Mouse (Mus musculus) heart, embryonic 13.5 days (tissue): ENCODE results near the gene Prtg. TPM values are rescaled to one million over a fixed set of nuclear protein-coding genes. Genes with fewer than 3 reads are reported as not detected.
A peak's percentile ranks its signal among the peaks of the same experiment; 100 is the strongest.

ENCODE experiments used
- ATAC-seq: fragments of 200-750 bp; cut with Nextera tagmentation; 2 replicates; pipeline ENCODE4 v1.8.0; 2017; ENCODE audit warnings: moderate TSS enrichment; ENCODE audit not compliant: insufficient number of reproducible peaks, low FRiP score, low TSS enrichment; ENCODE audit errors: extremely low read depth
- H3K27ac ChIP-seq: fragments of 300-500 bp; sonication (generic); replicated peaks from 2 replicates; pipeline ENCODE4 v1.5.1; 2015; ENCODE audit warnings: moderate library complexity, mild to moderate bottlenecking, inconsistent platforms
- H3K27me3 ChIP-seq: fragments of 300-500 bp; sonication (generic); replicated peaks from 2 replicates; pipeline ENCODE4 v1.6.1; 2015; ENCODE audit warnings: mild to moderate bottlenecking, inconsistent platforms
- H3K36me3 ChIP-seq: fragments of 300-500 bp; sonication (generic); 2 replicates; pipeline ENCODE4 v1.6.1; 2015; ENCODE audit warnings: mild to moderate bottlenecking, inconsistent platforms
- H3K4me1 ChIP-seq: fragments of 300-500 bp; sonication (generic); 2 replicates; pipeline ENCODE4 v1.6.1; 2015; ENCODE audit warnings: inconsistent platforms
- H3K4me2 ChIP-seq: fragments of 300-500 bp; sonication (generic); 2 replicates; pipeline ENCODE4 v1.6.1; 2015; ENCODE audit warnings: inconsistent platforms, mild to moderate bottlenecking, moderate library complexity
- H3K4me3 ChIP-seq: fragments of 300-500 bp; sonication (generic); 2 replicates; pipeline ENCODE4 v1.5.1; 2015; ENCODE audit warnings: moderate library complexity, mild to moderate bottlenecking, inconsistent platforms
- H3K9ac ChIP-seq: fragments of 300-500 bp; sonication (generic); 2 replicates; pipeline ENCODE4 v1.6.1; 2015; ENCODE audit warnings: inconsistent platforms, mild to moderate bottlenecking, moderate library complexity
- H3K9me3 ChIP-seq: fragments of 300-500 bp; sonication (generic); 2 replicates; pipeline ENCODE4 v1.6.1; 2016; ENCODE audit warnings: inconsistent platforms
- WGBS: fragments of 180-500 bp; shearing (Covaris S2); methylation state at CpG from one replicate; pipeline ENCODE4 v1.1.7; 2015; ENCODE audit warnings: mixed read lengths; 5-methylcytosine and 5-hydroxymethylcytosine counted together
- polyA plus RNA-seq: library from polyadenylated mRNA; unstranded; fragments of >200 nt; fragmentation: Nextera tagmentation; extraction: Ambion mirVana; gene quantifications from 2 replicates; pipeline ENCODE4 v1.2.1, GENCODE M21; 2015

Gene Prtg
- polyA plus RNA-seq, 1 experiment from 2014 or later, result 0.92 TPM

DNA sequence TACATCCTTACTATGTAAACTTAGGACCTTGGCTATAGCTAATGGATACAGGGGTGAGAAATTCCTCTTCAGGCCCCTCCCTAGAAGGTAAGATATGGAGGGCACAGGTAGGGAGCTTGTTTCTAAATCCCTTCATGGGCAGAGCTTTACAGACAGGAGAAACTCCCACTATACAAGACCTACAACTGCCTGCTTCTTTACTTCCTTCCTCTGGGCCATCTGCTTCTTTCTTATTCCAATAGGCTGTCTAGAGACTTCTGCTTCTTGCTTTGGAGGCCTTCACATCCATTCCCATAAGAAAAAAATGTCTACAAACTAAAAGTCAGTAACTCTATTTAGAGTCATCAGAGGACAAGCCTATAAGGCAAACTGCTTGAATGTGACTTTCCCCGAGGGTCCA lies 18.9 kb upstream of the Prtg start:
- Histone ChIP-seq H3K4me1 (peaks cover 20% of the 10 kb centered on the region), H3K4me3 (no peak overlapping the region), H3K27ac (no peak overlapping the region), H3K27me3 (no peaks in the 10 kb centered on the region), H3K36me3 (no peaks in the 10 kb centered on the region), H3K9ac (no peak overlapping the region), H3K4me2 (no peak overlapping the region), H3K9me3 (no peaks in the 10 kb centered on the region)
- no peak for ATAC-seq
- 83% methylated on average over 1 of the region's 1 CpGs for WGBS

DNA sequence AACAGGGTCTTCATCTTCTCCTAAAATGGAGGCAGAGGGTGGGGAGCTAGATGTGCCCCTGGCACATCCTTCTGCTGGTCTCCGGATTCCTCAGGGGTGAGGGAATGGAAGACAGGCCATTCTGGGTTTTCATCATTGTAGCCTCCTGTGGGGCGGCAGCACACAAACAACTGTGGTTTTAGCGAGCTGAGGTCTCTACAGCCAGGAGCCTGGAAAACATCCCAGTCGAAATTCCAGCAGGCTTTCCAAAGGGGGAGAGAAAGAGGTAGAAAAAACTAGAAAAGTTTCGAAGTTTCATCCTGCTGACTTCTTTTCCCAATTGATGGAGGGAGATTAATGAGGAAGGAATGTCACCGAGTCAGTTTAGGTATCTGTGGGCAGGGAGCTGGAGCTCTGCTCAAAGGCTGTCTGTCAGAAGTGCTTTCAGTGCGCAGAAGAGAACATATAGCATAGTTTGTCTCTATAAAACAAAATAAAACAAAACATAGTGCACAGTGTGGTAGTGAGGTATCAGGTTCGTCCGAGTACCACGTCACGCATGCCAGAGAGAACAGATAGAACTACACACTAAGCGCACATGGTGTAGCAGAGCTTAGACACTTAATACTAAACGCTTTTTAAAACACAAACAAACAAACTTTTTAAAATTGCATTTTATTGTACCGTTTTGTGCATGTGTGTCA lies 16.0 kb upstream of the Prtg start:
- 43% methylated on average over 14 of the region's 14 CpGs for WGBS
- Histone ChIP-seq H3K4me1 (peaks cover 20% of the 10 kb centered on the region), H3K27me3 (no peaks in the 10 kb centered on the region), H3K36me3 (no peaks in the 10 kb centered on the region), H3K9ac (peak overlapping the region; percentile 15; the same call in 1 of the 2 replicates), H3K4me2 (peak overlapping the region; percentile 62), H3K27ac (peak overlapping the region; percentile 37; the same call in 1 of the 2 replicates), H3K4me3 (no peak overlapping the region; the same call in 1 of the 2 replicates), H3K9me3 (0 out of 2 replicates have a peak, but pooled peaks cover 3% of the 10 kb centered on the region)
- ATAC-seq, result no peak

DNA sequence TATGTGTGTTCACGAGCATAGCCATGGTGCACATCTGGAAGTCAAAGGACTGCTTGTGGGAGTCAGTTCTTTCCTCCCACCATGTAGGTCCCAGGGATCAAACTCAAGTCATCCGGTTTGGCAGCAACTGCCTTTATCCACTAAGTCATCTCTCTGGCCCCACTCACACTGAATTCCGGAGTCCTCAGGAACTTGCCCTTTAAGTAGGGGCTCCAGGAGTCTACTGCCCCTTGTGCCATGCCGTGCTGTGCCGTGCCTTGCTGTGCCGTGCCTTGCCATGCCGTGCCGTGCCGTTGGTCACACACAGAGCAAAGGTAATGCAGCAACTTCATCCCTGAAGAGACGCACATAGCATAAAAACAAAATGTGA lies 15.5 kb upstream of the Prtg start:
- Histone ChIP-seq H3K27ac (0 out of 2 replicates have a peak overlapping the region, but pooled peaks have one; percentile 0), H3K9ac (no peak overlapping the region), H3K4me3 (peak overlapping the region; percentile 20; the same call in 1 of the 2 replicates), H3K27me3 (no peaks in the 10 kb centered on the region), H3K4me1 (peaks cover 25% of the 10 kb centered on the region), H3K4me2 (peak overlapping the region; percentile 62), H3K9me3 (0 out of 2 replicates have a peak, but pooled peaks cover 3% of the 10 kb centered on the region), H3K36me3 (no peaks in the 10 kb centered on the region)
- WGBS, result 15% methylated on average over 10 of the region's 10 CpGs
- no peak for ATAC-seq

DNA sequence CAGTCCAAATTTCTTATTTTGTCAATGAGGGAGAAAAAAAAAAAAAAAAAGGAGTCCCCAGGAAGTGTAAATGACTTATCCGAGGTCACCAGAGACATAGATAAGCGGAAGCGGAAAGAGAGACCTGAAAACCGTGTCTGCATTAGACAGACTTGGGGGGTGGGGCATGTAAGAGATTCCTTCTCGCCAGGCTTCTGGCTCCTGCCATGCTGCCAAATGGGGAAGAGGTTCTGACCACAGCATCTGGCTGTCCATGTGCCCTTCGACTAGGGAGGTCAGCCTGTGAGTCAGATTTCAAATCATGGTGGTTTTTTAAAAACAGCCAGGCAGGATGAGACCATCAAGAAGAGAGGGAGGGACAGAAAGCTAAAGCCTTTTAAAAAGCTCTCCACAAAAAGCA lies 15.0 kb upstream of the Prtg start:
- 9% methylated on average over 6 of the region's 6 CpGs for WGBS
- peaks cover 26% of the 10 kb centered on the region for H3K4me1 ChIP-seq
- H3K9me3 ChIP-seq, result 0 out of 2 replicates have a peak, but pooled peaks cover 3% of the 10 kb centered on the region
- no peak for ATAC-seq
- H3K9ac ChIP-seq, result no peak overlapping the region
- H3K27me3 ChIP-seq, result no peaks in the 10 kb centered on the region
- H3K27ac ChIP-seq, result no peak overlapping the region
- H3K4me2 ChIP-seq, result peak overlapping the region; percentile 62
- peak overlapping the region; percentile 20; the same call in 1 of the 2 replicates for H3K4me3 ChIP-seq
- H3K36me3 ChIP-seq, result no peaks in the 10 kb centered on the region

DNA sequence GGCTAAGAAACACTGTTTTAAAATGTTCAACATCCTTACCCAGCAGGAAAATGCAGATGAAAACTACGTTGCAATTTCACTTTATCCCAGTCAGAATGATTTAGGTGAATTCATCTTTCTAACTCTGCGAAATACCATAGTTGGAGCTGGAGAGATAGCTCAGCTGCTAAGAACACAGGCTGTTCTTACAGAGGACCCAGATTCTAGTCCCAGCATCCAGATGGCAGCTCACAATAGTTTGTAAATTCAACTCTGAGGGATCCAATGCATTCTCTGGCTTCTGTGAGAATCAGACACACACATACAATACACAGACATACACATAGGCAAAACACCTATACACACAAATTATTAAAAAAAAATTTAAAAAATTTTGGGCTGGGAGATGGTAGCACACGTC lies 11.4 kb upstream of the Prtg start:
- ATAC-seq, result no peak
- no peak overlapping the region for H3K4me3 ChIP-seq
- 84% methylated on average over 3 of the region's 3 CpGs for WGBS

DNA sequence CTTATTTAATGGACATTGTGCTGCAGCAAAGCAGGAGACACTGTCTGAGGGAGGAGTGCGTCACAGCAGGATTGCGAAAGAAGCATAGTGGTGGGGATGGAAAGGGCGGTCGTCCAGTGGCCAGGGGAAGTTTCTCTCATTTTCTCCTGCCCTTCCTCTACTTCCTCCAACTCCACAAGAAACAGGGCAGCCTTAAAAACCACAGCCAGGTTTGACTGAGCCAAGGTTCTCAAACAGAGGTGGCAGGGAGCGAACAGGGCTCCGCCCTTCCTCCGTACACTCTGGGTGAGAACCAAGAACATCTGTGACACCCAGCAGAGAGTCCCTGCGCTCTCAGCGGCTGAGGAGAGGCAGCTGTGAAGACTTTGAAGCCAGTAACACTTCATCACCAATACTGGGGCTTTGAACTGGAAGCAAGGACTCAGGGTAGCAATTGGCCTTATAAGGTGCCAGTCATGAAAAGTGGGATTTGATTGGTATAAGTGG lies 9.5 kb upstream of the Prtg start:
- H3K27ac ChIP-seq, result no peak overlapping the region
- peak overlapping the region; percentile 6; the same call in 1 of the 2 replicates for H3K9ac ChIP-seq
- no peaks in the 10 kb centered on the region for H3K36me3 ChIP-seq
- H3K4me1 ChIP-seq, result peaks cover 16% of the 10 kb centered on the region
- no peaks in the 10 kb centered on the region for H3K27me3 ChIP-seq
- H3K9me3 ChIP-seq, result 0 out of 2 replicates have a peak, but pooled peaks cover 3% of the 10 kb centered on the region
- WGBS, result 41% methylated on average over 9 of the region's 9 CpGs
- ATAC-seq, result no peak
- H3K4me3 ChIP-seq, result 0 out of 2 replicates have a peak overlapping the region, but pooled peaks have one; percentile 1
- peak overlapping the region; percentile 24; the same call in 1 of the 2 replicates for H3K4me2 ChIP-seq

More for the DNA sequence above, 11.4 kb upstream of the Prtg start:
- no peak overlapping the region for H3K27ac ChIP-seq
- H3K27me3 ChIP-seq, result no peaks in the 10 kb centered on the region
- no peak overlapping the region for H3K4me2 ChIP-seq
- 0 out of 2 replicates have a peak, but pooled peaks cover 3% of the 10 kb centered on the region for H3K9me3 ChIP-seq
- peaks cover 29% of the 10 kb centered on the region for H3K4me1 ChIP-seq
- H3K36me3 ChIP-seq, result no peaks in the 10 kb centered on the region
- H3K9ac ChIP-seq, result no peak overlapping the region

DNA sequence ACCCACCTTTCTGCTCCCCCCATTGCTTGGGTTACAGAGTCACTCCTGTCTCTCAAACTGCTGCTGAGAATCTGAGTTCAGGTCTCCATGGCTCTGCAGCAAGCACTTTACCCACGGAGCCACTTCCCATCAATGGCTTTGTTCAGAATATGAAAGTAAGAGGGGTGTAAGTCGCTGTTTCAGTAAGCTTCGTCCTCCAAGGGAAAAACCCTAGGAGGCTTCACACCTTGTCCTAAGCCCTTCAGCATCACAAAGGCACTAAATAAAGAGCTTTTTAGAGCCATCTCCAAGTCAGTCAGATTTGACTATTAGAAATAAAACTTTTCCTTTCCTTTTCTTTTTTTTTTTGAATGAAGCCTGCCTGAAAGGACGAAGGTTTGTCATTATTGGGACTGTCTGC lies 3.4 kb upstream of the Prtg start:
- Histone ChIP-seq H3K4me3 (no peak overlapping the region), H3K36me3 (no peaks in the 10 kb centered on the region), H3K9me3 (no peaks in the 10 kb centered on the region), H3K9ac (no peak overlapping the region), H3K4me1 (peaks cover 24% of the 10 kb centered on the region), H3K4me2 (no peak overlapping the region), H3K27me3 (no peaks in the 10 kb centered on the region), H3K27ac (no peak overlapping the region)
- ATAC-seq, result no peak
- WGBS, result 49% methylated on average over 4 of the region's 4 CpGs

DNA sequence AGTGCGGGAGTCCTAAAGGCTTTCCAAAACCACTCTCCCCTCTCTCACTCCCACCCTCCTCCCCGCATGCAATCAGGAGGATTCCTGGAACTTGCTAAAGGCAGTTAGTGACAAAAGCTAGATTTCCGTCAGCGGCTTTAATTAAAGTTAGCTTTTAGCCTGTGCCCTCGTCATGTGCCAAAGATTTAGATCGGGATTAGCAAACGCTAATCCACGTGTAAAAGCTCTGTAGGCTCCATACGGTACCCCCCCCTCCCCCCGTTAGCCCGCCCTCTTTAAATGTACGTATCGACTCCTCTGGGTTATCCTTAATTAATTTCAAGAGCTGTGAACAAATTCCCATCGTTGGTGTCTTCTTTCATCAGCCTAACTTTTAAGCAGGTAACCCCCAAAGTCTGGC lies 528 bp upstream of the Prtg start:
- no peaks in the 10 kb centered on the region for H3K27me3 ChIP-seq
- peak overlapping the region; percentile 94 for H3K9ac ChIP-seq
- peak overlapping the region; percentile 94 for H3K4me2 ChIP-seq
- WGBS, result 6% methylated on average over 14 of the region's 14 CpGs
- H3K9me3 ChIP-seq, result no peaks in the 10 kb centered on the region
- peak overlapping the region; percentile 91; the same call in 1 of the 2 replicates for H3K27ac ChIP-seq
- no peaks in the 10 kb centered on the region for H3K36me3 ChIP-seq
- peaks cover 42% of the 10 kb centered on the region for H3K4me1 ChIP-seq
- ATAC-seq, result no peak
- H3K4me3 ChIP-seq, result peak overlapping the region; percentile 90

DNA sequence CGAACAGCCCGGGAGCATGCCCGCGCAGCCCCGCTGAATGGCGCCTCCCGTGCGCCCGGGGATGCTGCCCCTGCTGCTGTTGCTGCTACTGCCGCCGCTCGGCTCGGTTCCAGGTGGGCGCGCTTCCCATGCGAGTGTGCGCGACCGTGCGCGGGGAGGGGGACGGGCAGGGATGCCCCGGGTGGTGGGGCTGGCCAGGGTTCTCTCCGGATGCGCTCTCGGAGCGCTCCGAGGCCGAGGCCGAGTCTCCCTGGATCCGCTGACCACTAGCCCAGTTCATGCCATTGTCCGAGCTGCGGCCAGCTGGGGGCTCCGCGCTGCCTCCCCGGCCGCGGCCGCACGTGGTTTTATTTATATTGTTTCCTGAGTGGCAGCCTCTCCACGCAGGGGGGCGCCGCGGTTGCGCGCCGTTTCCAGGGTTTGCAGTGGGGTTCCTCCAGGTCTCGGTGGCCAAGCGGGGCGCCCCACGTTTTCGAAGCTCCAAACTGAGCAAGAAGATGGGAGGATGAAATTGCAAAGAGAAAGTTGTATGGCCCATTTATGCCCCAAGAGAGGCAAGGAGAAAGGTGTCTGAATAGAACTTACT lies 839 bp downstream of the Prtg start:
- Histone ChIP-seq H3K27ac (peak overlapping the region; percentile 91), H3K36me3 (no peaks in the 10 kb centered on the region), H3K27me3 (no peaks in the 10 kb centered on the region), H3K9me3 (no peaks in the 10 kb centered on the region), H3K4me1 (peaks cover 51% of the 10 kb centered on the region), H3K4me3 (peak overlapping the region; percentile 90), H3K9ac (peak overlapping the region; percentile 94), H3K4me2 (peak overlapping the region; percentile 94)
- WGBS, result under 1% methylated on average over 52 of the region's 52 CpGs
- peak; percentile 47 for ATAC-seq

DNA sequence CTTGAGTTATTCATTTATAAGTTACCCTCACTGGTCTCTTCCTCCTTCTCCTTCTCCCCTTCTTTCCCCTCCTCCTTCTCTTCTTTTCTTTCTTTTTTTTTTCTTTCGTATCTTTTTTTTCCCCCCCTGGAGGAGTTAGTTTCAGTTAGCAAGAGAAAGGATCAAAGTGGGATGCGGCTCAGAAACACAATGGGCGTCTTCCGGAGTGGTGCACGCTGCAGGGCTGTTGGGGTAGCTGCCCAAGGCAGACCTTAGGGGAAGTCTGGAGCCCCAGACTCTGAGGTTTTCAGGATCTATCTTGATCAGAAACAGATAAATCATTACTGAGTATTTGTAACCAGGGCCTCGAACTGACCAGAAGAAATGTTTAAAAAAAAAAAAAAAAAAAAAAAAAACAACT lies 1.5 kb downstream of the Prtg start:
- no peaks in the 10 kb centered on the region for H3K9me3 ChIP-seq
- H3K27me3 ChIP-seq, result no peaks in the 10 kb centered on the region
- no peak overlapping the region; the same call in 1 of the 2 replicates for H3K27ac ChIP-seq
- no peak for ATAC-seq
- H3K36me3 ChIP-seq, result no peaks in the 10 kb centered on the region
- WGBS, result under 1% methylated on average over 6 of the region's 6 CpGs
- H3K4me1 ChIP-seq, result peaks cover 57% of the 10 kb centered on the region
- peak overlapping the region; percentile 94 for H3K4me2 ChIP-seq
- peak overlapping the region; percentile 90 for H3K4me3 ChIP-seq
- peak overlapping the region; percentile 94 for H3K9ac ChIP-seq

DNA sequence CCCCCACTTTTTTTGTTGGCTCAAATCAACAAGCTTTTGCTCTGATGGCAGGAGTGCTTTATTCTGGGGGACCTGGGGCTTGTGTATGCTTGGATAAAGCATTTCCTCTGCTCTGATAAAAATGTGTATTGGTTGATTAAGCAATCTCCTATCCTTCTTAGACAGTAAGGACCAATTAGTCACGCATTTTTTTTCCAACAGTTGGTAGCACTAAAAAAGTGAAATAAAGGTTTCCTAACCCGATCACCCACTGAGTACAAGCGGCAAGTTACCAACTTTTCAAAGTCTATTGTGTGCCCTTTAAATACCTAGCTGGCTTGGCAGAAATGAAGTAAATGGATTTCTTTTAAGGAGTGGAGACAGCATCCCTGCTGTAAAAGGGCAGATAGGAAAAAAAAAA lies 1.9 kb downstream of the Prtg start:
- no peak for ATAC-seq
- Histone ChIP-seq H3K4me2 (peak overlapping the region; percentile 94), H3K9me3 (no peaks in the 10 kb centered on the region), H3K36me3 (no peaks in the 10 kb centered on the region), H3K4me3 (peak overlapping the region; percentile 90; the same call in 1 of the 2 replicates), H3K27me3 (no peaks in the 10 kb centered on the region), H3K4me1 (peaks cover 59% of the 10 kb centered on the region), H3K27ac (no peak overlapping the region), H3K9ac (peak overlapping the region; percentile 94; the same call in 1 of the 2 replicates)
- WGBS, result 26% methylated on average over 3 of the region's 3 CpGs
